Mouse (Mus musculus) CH12.LX (cell line): ENCODE data around the gene Rpl36.

Source experiments
- CHD1 ChIP-seq: IDR thresholded peaks from 2 replicates; pipeline ENCODE4 v1.6.1; 2012; ENCODE audit warnings: low read depth, low read length, improper control_type of control experiment, inconsistent platforms
- CTCF ChIP-seq, 2 experiments: IDR thresholded peaks in 1 of 2; conservative IDR thresholded peaks in 1 of 2; 2 replicates each; pipeline ENCODE4 v1.5.1; 2011 to 2012; ENCODE audit warnings: low read depth in 2 of 2, low read length in 2 of 2, improper control_type of control experiment in 1 of 2, inconsistent platforms in 1 of 2, mild to moderate bottlenecking in 1 of 2, moderate library complexity in 1 of 2
- E2F4 ChIP-seq: IDR thresholded peaks from 2 replicates; pipeline ENCODE4 v1.6.1; 2011; ENCODE audit warnings: low read depth, low read length, improper control_type of control experiment; ENCODE audit not compliant: insufficient replicate concordance
- EP300 ChIP-seq: IDR thresholded peaks from 2 replicates; pipeline ENCODE4 v1.6.1; 2011; ENCODE audit warnings: low read length, improper control_type of control experiment
- GABPA ChIP-seq: IDR thresholded peaks from 2 replicates; pipeline ENCODE4 v1.6.1; 2012; ENCODE audit warnings: low read depth, low read length, improper control_type of control experiment, inconsistent platforms; ENCODE audit not compliant: insufficient replicate concordance
- JUND ChIP-seq: conservative IDR thresholded peaks from 2 replicates; pipeline ENCODE4 v1.6.1; 2011; ENCODE audit warnings: low read depth, low read length, improper control_type of control experiment
- MAFK ChIP-seq: IDR thresholded peaks from 2 replicates; pipeline ENCODE4 v1.6.1; 2011; ENCODE audit warnings: low read length, improper control_type of control experiment; ENCODE audit not compliant: insufficient replicate concordance
- MAX ChIP-seq: IDR thresholded peaks from 2 replicates; pipeline ENCODE4 v1.6.1; 2011; ENCODE audit warnings: low read length, improper control_type of control experiment
- MEF2A ChIP-seq: IDR thresholded peaks from 2 replicates; pipeline ENCODE4 v1.6.1; 2014; ENCODE audit warnings: low read depth, mild to moderate bottlenecking, inconsistent platforms, low read length, improper control_type of control experiment, borderline replicate concordance
- POLR2A ChIP-seq: IDR thresholded peaks from 2 replicates; pipeline ENCODE4 v1.6.1; 2011; ENCODE audit warnings: low read depth, mild to moderate bottlenecking, improper control_type of control experiment, low read length
- RAD21 ChIP-seq: IDR thresholded peaks from 2 replicates; pipeline ENCODE4 v1.6.1; 2011; ENCODE audit warnings: low read depth, mild to moderate bottlenecking, low read length, improper control_type of control experiment, moderate library complexity
- SMC3 ChIP-seq: IDR thresholded peaks from 2 replicates; pipeline ENCODE4 v1.6.1; 2011; ENCODE audit warnings: low read depth, low read length, improper control_type of control experiment
- USF2 ChIP-seq: conservative IDR thresholded peaks from 2 replicates; pipeline ENCODE4 v1.6.1; 2011; ENCODE audit warnings: low read depth, low read length, improper control_type of control experiment
- ZC3H11A ChIP-seq: IDR thresholded peaks from 2 replicates; pipeline ENCODE4 v1.6.1; 2012; ENCODE audit warnings: low read depth, mild to moderate bottlenecking, inconsistent platforms, low read length, improper control_type of control experiment

GRCm38 (mm10) chr17:56643237-56643636, 30.0 kb downstream of the Rpl36 start:
- no peak for TF ChIP-seq MAX
- no peak for TF ChIP-seq CTCF (conservative IDR thresholded peaks at IDR 0.05 in 1 of 2, IDR thresholded peaks at IDR 0.05 in 1 of 2; ENCODE audit: low read depth in 2 of 2, low read length in 2 of 2)
- no peak for TF ChIP-seq POLR2A
- no peak for TF ChIP-seq SMC3
- TF ChIP-seq E2F4 = no peak
- TF ChIP-seq RAD21 = no peak
- TF ChIP-seq ZC3H11A = no peak
- TF ChIP-seq EP300 = no peak
- no peak for TF ChIP-seq CHD1
- no peak for TF ChIP-seq GABPA
- TF ChIP-seq MEF2A = no peak
- no peak for TF ChIP-seq JUND
- no peak for TF ChIP-seq MAFK
- TF ChIP-seq USF2 = no peak
